Mouse (Mus musculus): ENCODE results near the gene Parvb.
"Not testable (repeated sequence)": the region's sequence is repeated elsewhere in the genome, so short reads cannot be mapped to it uniquely, and the experiment has no call there.

The Parvb gene

DNA sequence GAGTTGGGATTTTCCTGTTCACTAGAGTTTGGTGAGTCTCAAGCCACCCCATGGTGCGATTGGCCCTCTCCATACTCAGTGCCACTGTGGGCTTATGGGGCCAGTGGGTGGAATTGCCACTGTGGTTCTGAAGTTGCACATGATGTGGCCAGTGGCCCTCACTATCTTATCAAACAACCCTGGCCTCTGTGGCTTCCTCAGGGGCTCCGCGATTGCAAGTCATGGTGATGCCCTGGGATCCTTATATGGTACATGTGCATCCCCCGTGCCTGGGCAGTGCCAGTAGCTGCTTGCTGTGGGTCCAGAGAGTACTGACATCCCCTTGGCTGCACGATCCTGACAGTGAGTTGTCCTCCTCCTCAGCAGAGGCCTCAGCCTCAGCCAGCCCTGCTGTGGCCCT lies 25.0 kb downstream of the Parvb start:
- DNase-seq (ENCODE audit: low spot score): no peak

DNA sequence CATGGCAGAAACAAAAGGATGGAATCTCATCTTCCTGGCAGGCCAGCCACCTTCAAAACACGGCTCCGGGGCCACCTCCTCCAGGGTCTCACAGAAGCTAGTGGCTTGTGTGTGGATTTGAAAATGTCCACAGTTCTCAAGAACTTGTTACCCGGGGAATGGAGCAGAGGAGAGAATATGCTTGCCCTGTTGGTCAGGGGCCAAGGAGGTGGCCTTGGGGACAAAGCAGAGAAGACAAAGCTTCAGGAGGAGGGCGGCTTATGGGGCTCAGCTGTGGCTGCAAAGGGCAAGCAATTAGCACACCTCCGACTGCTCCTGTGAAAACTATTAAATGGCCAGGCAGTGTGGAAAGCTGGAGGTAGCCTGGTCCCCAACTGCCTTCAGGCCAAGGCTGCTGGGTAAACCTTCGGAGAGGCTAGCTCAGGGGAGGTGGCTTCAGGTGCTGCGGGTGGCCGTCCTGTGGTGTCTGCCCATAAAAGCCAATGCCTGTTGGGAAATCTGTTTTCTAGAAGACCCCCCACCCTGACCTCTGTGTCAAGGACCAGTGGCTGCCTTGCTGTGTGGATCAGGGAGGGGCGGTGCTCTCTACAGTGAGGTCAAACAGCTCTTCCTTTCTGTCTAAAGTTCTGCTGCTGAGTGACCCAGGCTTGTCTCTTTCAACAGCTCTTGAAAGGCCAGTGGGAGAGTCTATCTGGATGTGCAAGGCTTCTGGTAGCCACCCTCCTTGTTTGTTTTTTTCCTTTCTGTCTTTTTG lies 26.9 kb downstream of the Parvb start:
- no peak for DNase-seq (ENCODE audit: low spot score)

DNA sequence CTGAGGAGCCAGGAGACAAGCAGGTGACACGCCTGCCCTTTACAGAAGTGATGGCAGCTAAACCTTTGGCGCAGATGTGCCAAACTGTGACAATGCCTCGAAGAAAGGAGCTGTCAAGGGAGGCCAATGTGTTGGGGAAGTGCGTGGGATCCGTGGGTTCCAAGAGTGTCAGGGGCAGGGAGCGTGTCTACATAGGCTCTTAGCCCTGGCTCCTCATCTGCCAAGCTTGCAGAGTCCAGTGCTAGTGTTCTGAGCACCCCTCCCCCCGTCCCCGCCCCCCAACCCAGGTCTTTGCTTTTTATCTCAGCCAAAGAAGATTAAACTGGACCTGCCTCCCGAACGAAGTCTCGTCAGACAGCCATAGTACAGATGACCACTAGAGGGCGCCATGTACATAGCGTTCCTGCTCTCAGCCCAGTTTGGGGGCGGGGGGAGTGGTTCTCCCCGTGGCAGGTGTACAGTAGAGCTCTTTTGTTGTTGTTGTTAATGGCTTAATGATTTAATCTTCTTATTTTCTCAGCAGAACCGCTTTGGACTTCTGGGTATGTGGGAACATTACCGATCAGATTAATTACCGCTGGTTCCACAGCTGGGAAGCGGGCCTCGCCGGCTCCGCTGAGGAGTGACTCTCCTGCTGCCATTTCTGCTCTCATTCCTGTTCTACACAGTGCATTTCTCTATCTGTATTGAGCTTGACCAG lies 28.4 kb downstream of the Parvb start:
- DNase-seq (ENCODE audit: low spot score): peak; percentile 75

DNA sequence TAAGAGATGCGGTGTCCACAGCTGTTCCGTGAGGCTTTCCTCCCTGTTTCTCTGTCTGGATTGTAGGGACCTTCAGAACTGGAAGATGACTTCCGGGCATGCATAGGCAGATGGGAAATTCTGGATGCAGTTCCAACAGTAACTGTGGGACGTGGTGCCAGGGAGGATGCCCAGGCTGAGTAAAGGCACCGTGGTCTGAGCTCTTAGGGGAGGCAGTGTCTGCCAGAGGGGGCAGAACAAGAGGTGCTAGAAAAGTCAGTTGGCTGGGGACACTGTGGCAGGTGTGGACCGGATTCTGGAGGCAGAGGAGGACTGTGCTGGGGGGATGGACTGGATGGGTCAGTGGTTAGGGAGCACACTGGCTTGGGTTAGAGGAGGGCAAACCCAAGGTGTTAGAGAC lies 30.8 kb downstream of the Parvb start:
- DNase-seq (ENCODE audit: low spot score): no peak

DNA sequence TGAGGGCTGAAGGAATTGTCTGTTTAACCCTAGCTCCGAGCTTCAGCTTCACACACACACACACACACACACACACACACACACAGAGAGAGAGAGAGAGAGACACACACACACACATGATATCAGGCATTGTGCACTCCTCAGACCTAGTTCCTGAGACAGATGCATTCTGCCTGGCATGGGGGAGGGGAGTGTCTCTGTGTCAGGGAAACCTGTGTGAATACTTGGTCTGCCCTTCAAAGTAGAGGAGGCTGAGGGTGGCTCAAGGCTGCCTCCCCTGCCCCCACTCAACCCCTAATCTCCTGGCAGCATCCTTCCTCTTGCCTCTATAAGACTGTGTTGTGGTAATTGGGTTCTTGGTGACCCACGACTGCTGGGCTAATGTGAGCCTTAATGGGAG lies 31.7 kb downstream of the Parvb start:
- no peak for DNase-seq (ENCODE audit: low spot score)

DNA sequence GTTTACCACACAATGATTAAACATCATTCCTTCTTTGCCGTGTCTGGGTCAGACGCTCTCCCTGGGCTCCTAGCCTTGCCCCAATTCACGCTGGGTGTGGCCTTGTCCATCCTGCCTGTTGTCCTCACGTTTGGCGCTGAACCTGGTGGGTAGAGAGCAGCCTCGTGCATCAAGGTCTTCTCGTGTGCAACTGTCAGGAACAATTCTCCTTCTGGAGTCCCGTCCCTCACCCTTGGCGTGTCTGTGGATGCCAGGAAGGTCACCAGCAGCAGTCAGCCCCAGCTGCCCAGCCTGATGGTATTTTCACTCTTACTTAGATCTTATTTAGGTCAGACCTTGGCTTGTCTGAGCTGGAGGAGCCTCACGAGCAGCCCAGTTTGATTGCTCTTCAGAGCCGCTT lies 33.3 kb downstream of the Parvb start:
- no peak for DNase-seq (ENCODE audit: low spot score)

DNA sequence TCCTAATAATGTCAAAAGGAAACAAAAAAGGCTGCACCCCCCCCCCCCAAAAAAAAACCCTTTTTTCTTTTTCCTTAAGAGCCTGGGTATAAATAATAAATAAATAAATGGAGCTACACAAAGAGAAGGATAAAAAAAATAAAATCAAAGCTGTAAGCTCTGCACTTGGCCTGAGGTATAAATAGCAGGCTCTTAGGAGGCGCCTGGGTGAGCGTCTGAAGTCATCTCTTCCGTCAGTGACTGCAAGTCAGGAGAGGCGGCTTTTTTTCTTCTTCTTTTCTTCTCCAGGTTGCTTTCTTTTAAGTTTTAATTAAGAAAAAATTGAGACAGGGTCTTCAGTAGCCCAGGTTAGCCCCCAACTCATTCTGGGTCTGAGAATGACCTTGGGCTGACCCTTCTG lies 34.4 kb downstream of the Parvb start:
- no peak for DNase-seq (ENCODE audit: low spot score)

DNA sequence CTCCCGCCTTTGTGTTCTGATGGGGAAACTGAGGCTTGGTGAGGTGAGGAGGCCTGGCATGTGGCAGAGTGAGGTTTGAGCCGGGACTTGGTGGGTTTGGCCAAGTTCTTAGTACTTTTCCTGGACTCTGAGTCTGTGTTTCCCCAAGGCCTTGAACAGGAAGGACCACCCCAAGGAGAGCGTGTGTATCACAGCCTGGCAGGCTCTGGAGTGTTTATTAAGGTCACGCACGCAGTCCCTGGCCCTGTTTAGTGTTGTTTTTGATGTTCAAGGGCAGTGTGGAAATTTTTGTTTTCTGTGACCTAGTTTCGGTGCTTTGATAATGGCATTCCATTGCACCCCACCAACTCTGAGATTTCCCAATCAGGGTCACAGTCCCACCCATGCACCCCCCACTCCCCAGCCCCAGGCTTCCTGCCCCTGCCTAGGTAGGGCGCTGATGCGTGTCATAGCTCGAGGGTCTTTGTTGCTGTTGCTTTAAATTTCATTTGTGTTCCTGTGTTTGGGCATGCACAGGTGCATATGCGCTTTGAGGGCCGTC lies 35.9 kb downstream of the Parvb start:
- no peak for DNase-seq (ENCODE audit: low spot score)

DNA sequence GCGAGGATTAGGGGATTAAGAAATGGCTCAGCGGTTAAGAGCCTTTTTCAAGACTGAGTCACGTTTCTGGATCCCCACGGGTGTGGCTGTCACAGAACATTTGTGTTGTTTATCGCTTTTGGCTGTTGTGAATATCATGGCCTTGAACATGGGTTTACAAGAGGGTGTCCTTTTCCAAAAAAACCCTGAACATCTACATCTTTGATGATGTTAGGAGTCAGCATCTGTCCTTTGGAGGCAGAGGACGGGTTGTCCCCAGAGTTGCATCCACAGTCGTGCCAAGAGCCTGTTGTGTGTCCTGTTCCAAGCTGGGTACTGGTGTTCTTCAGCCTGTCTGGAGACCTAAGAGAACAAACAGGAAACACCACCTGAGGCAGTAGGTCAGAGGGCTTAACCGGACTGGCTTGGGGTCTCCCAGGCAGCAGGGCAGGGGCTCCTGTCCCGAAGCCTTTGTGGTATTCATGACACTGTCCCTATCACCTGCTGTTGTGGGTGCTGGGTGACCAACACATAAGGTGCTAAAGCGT lies 37.3 kb downstream of the Parvb start:
- DNase-seq (ENCODE audit: low spot score): no peak

DNA sequence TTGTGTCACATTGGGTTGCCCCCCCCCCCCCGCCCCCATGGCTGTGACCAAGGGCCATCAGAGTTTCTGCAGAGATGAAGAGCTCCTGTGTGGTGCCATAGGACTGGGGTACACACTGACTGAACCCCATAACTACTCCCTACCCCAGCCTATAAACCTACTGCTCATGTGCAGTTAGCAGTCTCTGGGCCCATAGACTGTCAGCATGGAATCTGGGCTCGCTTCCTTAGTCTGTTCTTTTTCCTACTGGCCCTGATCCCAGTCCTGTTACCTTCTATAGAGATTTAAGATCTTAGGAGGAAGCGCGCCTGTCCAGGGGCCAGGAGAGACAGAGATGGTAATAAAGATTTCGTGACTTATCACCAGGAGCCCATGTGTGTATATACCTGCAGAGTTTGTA lies 38.2 kb downstream of the Parvb start:
- DNase-seq (ENCODE audit: low spot score): no peak

DNA sequence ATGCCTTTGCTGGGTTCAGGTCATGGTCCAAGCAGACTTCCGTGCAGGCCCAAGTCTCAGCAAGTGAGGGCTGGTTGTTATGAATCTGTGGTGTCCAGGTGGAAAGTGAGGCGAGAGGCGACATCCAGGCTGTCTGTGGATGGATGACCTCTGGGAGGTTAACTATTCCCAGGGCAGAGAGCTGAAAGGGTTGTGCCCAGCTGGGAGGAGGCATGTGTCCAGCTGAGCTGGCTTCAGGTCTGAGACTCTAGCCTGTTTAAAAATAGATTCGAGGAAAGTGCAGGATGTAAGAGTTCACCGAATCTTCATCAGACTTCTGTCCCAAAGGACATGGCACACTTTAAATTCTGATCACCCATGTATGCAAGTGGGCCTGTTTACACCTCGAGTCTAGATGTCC lies 38.6 kb downstream of the Parvb start:
- no peak for DNase-seq (ENCODE audit: low spot score)

DNA sequence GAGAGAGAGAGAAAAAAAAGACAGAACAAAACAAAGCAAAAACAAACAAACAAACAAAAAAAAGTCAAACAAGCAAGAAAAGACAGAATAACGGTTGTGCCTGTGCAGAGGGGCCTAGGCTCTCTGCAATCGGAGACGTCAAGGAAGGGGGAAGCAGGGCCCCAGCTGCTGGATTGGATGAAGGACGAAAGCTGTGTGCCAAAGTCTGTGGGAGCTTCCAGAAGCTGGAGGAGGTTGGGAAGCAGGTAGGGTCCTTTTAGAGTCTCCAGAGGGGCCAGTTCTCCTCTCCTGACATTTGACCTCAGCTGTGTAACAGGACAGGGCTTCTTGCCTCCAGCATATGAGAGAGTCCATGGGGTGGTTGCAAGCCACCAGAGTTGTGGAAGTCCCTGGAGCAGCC lies 44.2 kb downstream of the Parvb start:
- no peak for DNase-seq (ENCODE audit: low spot score)

DNA sequence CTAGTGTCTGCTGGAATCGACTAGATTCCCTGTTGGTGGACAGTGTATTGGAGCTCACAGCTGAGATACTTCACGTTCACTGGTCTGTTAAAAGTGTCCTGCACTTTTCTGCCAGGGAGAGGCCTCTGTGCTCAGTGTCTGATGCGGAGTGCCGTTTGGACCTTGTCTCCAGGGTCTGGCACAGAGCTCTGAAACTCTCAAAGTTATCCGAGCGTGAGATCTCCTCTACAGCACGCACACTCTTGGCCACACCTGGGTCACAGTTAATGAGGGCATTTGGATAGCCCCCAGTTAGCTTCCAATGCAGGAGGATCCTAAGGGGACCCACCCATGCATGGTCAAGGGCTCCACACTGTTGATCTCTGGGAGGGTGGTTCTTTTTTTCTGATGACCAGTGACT lies 46.2 kb downstream of the Parvb start:
- no peak for DNase-seq (ENCODE audit: low spot score)

DNA sequence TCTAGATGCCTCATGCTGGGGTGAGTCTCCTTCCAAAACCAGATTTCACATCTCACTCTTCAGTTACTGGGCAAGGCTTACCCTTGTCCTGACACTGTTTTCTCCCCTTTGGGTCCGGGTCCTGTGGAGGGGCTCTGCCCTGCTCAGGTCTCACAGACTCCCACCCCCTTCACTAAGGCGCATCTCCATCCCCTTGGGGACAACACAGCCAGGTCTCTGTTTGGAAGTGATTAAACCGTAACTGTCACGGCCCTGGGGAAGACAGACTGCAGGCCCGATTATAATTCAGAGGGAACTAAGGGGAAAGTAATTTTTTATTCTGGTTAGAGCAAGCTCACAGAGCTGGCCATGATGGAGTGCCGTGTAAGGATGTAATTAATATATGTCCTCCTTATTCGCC lies 46.8 kb downstream of the Parvb start:
- no peak for DNase-seq (ENCODE audit: low spot score)

DNA sequence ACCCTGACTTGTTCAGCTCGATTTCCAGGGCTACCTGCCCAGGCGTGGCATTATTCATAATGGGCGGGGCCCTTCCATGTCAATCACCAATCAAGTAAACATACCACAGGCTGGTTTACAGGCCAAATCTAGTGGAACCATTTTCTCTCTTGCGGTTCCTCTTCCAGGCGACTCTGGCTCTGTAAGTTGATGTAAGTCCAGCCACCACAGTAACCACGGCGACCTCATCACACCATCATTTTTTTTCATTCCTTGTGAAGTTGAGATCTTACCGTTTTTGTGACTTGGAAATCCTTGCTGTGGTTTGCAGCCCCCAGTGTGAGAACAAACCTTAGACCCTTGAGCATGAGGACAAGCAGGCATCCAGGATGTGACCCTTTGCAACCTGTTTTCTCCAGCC lies 48.5 kb downstream of the Parvb start:
- DNase-seq (ENCODE audit: low spot score): no peak

DNA sequence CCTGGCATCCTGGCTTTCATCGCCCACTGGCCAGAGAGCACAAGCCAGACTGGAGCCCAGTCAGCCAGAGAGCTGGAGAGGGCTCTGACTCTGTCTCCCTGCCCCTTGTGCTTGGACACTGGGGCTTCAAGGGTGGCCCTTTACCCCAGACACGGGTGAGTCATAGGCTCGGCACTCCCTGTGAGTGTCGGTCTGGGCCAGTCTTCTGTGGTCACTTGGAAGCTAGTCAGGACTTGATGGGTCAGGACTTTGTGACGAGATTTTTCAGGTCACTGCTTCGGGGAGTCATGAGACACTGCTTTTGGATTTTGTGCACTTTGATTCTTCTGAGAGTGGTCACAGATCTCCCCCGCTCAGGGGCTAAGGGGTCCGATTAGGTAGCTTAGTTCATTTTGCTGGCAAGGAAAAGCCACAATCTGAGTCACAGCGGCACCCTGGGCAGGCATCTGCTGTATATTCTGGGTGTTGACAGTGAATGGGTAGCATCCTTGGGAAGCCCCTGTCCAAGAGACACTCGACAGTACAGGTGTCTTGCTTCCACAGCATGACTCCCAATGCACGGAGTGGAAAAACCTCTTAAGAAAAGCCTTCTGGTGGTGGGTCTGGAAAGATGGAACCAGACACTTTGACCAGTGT lies 49.0 kb downstream of the Parvb start:
- no peak for DNase-seq (ENCODE audit: low spot score)

DNA sequence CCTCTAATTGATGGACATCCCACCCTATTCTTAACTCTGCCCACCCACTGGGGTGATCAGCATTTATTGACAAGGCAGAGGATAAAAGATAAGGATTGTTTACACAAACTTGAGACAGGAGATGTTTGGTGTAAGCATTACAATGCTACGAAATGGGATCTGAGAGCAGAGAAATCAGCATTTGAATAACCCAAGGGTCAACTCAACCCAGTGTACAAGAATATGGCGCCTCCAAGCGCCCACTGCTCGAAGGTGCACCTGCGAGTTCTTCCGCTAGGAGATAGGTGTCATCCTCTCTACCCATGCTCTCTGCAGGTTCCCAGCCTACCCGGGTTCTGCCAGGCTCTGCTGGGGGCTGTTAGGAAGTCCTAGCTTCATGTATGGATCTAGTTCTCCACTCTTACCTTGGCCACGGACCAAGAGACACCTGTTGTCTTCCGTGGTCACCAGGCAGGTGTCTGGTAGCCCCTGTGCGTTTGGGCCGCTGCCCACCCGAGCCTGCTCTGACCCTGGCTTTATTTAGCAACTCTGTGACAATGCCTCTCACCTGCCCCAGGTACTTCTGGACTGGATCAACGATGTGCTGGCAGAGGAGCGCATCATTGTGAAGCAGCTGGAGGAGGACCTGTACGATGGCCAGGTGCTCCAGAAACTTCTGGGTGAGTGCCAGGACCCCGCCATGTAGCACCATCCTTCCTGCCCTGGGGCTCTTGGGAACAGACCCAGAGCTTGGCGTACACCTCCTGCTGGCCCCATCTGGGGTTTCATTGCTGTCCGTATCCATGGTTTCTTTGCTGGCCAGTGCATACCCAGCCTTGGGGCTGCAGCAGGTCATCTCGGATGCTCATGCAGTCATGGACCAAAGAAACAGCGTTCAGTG lies 50.6 kb downstream of the Parvb start:
- no peak for DNase-seq (ENCODE audit: low spot score)

DNA sequence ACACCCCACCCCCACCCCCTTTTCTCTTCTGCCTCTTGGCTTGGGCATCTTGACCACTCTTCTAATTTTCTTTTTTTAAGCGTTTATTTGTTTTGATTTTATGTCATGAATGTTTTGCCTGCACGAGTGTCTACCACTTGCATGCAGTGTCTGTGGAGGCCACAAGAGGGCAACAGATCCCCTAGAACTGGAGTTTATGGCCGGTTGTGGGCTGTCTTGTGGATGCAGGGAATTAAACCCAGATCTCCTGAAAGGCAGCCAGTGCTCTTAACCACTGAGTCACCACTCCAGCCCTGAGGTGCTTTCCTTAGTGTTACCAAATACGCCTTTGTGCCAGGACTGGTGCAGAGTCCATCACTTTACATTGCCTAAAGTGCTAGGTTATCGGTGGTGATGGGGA lies 52.2 kb downstream of the Parvb start:
- no peak for DNase-seq (ENCODE audit: low spot score)

DNA sequence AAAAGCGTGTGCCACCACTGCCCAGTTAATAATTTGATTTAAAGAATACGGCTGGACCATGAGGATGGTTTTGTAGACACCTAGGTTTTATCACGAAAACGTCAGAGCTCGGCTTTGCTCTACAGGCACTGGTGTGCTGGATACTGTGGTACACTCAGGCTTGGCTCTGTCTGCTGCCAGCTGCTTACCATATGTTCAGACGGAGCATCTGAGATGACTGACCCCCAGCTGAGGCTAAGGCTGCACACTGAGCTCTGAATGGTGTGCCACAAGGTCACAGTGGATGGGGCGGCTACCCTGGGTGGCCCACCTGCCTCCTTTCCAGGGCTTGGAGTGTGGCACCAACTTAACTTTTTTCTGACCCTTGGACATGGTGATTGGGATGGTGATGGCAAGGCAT lies 53.6 kb downstream of the Parvb start:
- no peak for DNase-seq (ENCODE audit: low spot score)

DNA sequence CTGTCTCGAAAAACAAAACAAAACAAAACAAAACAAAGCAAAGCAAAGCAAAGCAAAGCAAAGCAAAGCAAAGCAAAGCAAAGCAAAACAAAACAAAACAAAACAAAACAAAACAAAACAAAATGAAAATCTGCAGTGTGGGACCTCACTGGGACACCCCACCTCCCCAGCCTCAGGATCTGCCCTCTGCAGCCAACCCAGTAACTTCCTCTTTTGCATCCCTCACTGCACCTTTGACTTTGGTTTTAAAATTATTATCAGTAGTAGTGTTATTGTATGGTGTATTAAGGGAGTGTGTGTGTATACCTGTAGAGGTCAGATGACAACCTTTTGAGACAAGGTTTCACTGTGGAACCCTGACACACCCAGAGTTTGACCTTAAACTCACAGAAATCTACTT lies 57.1 kb downstream of the Parvb start:
- not testable (repeated sequence) for DNase-seq (ENCODE audit: low spot score)

DNA sequence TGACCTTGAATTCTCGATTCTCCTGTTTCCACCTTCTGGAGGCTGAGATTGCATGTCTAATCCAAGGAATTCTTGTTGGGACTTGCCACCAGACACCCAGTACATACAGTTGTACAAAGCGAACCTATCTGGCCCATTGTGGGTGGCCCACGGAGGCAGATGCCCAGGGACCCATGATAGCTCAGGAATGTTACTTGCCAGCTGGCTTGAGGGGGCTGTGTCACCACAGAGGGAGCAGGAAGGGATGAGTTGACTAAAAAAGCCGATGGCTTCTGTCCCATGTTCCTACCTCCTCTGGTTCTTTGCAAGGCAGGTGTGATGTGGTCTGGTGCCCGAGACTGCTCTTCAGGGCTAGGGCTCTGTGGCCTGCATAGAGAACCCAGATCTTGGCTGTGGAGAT lies 59.3 kb downstream of the Parvb start:
- DNase-seq (ENCODE audit: low spot score): no peak

DNA sequence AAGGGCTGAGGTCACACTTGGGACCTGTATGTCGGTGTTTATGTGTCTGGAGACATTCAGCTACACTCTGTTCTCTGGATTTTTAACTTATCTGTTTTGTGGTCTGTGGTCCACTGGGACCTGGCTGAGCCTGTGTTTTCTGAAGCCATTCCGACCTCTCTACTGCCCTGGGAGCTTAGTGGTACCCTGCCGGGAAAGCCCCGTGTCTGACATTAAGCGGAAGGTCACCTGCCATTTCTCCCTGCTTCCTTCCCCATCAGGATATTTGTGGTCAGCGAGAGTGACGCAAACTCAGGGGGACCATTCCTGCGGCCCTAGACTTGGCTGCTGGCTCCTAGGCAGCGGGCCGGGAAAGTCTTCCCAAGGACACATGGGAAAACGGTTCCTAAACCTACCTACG lies 61.7 kb downstream of the Parvb start:
- no peak for DNase-seq (ENCODE audit: low spot score)
